Mouse (Mus musculus): ENCODE results near the gene 1810010D01Rik. TPM values are rescaled to one million over a fixed set of nuclear protein-coding genes. Genes with fewer than 3 reads are reported as not detected.

Gene 1810010D01Rik
- polyA plus RNA-seq, 1 experiment from 2014 or later = 0.57 TPM

Other genes with a start within 250 kb of the 1810010D01Rik start
- 5.4 and 6.8 TPM in 2 replicates for gene Tpcn2, start 75.9 kb upstream of the 1810010D01Rik start, polyA plus RNA-seq (2016; fragmentation: Nextera tagmentation; extraction: Ambion mirVana)
- 0.37 and 0.63 TPM in 2 replicates for gene Mrgprf, start 92.7 kb upstream of the 1810010D01Rik start, polyA plus RNA-seq (2016; fragmentation: Nextera tagmentation; extraction: Ambion mirVana)
- not detected in 2 replicates for gene Mrgprd, start 106.7 kb upstream of the 1810010D01Rik start, polyA plus RNA-seq (2016; fragmentation: Nextera tagmentation; extraction: Ambion mirVana)